Mouse (Mus musculus) T-helper 1 cell (primary cell): Measurements from ENCODE around the gene Creb1.

Experiments used
- in situ Hi-C: fragments of 300-600 bp; cut with MboI, MseI; formaldehyde crosslinking; loops from one replicate; pipeline ENCODE4 v1.15.1; 2025; ENCODE audit warnings: high pct_unique_total_duplicates

Gene Creb1

DNA sequence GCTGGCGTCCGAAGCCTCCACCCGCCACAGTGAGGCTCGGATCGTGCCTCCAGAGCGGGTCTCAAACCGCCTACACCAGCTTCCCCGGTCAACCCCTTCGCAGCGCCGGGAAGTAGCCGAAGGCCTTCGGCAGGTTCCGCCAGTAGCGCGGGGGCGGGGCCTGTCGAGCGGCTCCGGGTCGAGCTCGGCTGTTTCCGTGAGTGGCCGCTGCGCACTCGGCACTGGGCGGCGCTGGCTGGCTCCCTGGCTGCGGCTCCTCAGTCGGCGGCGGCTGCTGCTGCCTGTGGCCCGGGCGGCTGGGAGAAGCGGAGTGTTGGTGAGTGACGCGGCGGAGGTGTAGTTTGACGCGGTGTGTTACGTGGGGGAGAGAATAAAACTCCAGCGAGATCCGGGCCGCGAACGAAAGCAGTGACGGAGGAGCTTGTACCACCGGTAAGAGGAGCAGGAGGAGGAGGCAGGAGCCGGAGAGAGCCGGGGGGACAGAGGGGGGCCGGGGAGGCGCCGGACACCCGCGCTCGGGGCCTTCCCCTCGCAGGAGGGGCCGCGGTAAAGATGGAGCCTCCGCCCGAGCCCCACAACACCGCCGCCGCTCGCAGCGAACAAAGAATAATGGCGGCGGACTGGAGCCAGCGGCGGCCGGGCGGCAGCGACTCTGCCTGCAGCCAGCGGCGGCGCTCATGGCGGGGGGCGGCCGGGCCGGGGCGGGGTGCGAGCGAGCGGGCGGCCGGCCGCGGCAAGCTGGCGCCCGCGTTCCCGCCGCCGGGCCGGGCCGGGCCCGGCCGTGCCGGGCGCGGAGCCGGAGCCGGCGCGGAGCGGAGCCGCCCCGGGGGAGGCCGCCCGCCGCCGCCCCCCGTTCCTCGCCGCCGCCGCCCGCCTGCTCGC is at the start of gene Creb1:
Gene Creb1 (plus strand): TSS at position 57 of the 882 bp plus-strand sequence.
- in situ Hi-C loops: loop anchor here (5.0 to 10.0 kb wide), 3 partner anchors 159 to 1351 kb away; partner anchors contain the start of gene Ccnyl1

DNA sequence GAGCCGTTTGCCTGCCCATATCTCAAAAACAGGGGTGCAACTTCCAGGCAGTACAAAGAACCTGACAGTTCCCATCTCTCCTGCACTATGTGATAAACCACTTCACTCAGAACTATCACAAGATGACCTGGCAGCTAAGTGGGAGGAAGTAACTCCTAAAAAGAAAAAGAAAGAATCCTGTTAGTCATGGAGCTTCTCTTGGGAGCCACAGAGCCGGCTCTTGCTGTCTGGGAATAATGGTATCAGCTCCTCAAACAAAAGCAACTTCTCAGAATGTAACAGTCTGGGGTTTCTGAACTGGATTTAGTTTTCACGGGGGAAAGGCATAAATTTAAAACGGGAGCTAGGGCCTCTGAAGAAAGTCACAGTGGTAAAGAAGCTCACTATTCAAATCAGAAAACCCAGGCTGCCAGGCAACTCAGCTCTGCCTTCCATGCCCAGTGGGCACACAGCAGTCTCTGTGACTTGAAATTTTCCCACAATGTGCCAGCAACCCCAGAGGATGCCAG is 43.9 kb upstream of the Creb1 start:
- in situ Hi-C loops: loop anchor here (25.0 kb wide), 1 partner anchor 1726 kb away; no protein-coding TSS in a partner anchor

DNA sequence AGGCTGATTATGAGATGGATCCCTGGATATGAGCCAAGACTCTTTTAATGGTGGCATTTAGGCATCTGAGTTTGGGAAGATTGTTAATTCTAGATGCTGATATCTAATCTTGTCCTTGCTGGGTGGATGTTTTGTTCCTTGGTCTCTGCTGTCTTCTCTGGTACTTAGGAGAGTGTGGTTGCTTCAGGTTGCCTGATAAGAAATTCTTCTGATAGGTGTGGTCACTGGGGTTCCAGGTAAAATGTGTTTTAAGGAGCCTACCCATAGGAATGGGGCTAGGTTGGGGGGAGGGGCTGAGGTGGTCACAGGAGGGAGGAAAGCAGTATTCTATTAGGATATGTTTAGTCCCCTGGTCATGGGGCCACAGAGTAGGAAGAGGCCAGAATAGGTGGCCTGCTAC is 35.6 kb upstream of the Creb1 start:
- in situ Hi-C loops: loop anchor here (25.0 kb wide), 1 partner anchor 1735 kb away; no protein-coding TSS in a partner anchor

DNA sequence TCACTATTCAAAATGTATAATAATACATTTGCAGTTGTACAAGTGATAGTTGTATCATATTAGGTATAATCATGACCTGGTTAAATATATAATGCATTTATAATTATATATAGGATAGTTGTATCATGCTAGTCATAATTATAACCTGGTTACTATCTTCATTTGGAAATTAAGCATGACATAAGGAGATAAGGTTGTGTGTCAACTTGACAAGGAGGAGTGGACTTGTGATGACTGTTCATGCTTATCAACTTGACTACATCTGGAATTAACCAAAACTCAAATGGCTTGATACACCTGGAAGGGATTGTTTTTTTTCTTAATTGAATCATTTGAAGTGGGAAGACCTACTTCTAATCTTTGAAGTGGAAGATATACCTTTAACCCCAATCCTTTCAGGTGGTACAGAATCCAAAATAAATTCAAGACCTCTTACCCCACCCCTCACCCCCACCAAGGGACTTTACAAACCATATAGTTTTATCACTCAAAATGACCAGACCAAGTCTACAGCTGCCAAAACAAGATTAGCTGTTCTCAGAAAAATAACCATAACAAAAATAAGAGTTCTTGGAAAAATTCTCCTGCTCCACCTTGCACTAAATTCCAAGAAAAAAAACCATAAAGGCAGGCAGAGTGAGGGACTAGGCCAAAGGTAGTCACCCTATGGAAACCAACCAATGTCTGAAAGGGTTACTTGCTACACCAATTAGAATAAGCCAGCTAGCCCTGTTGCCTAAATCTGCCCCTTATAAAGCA is 30.9 kb upstream of the Creb1 start:
- in situ Hi-C loops: no loop called here

DNA sequence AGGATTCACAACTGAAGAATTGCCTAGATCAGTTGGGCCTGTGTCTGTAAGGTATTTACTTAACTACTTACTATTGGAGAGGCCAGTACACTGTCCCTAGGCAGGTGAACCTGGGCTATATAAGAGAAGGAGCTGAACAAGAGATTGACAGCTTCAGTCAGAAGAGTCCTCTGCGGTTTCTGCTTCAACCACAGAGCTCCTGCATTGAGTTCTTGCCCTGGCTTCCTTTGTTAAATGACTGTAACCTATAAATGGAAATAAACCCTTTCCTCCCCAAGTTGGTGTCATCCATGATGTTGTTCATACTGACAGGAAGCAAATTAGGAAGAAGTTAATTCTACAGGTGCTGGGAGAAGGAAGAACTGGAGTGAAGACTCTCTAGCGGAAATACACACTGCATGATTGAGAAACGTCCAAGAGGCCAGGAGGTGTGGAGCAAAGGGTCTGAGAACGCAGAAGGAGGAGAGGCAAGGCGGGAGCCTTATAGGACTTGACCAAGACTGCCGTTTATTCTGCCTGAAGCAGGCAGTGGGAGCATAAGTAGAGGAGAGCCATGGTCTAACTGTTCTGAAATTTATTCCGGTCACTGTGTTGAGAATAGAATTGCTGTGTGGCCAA is 23.9 kb upstream of the Creb1 start:
- in situ Hi-C loops: no loop called here

DNA sequence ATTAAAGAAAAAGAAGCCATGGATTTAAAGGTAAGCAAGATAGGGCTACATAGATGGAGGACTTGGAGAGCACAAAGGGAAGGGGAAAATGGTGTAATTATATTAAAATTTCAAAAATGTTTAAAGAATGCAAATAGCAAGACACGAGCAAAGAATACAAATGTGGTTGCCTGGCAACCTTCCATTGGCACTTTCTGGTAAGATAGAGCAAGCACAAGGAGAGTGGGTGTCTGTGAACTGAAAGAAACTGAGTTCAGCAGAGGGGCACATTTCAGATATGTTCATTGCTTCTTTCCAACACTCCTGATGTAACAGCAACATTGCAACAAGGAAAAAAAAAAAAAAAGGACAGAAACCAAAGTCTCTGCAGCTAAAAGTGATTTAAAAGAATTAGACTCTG is 22.8 kb upstream of the Creb1 start:
- in situ Hi-C loops: no loop called here

DNA sequence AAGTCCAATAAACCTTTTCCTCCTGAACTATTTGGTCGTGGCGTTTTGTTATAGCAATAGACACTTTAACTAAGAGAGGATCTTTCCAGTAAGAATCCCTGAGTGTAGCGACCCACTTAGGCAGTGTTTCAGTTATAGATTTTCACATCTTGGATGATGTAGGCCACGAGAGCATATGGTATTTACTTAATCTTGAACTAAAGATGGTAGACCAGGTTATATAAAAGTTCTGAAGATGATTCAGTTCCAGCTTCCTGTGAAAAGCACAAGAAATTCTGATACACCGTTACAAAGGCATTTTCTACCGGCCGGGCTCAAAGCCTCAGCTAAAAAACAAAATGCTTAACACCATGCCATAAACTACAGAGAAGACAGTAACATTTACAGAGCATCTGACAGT is 18.3 kb upstream of the Creb1 start:
- in situ Hi-C loops: no loop called here

DNA sequence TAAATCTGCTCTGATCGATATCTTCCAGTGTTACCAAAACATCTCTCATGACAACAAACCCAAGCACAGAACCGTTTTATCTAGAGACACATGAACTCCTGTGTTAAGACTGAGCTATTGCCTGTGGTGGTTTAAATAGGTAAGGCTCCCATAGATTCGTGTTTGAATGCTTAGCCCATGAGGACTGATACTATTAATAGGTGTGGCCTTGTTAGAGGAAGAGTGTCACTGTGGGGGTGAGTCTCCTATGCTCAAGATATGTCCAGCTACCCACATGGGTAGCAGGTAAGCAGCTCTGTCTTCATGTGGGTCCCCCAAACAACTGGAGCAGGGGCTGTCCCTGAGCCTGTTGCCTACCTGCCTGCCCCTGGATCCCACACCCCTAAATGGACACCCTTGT is 15.9 kb upstream of the Creb1 start:
- in situ Hi-C loops: no loop called here

DNA sequence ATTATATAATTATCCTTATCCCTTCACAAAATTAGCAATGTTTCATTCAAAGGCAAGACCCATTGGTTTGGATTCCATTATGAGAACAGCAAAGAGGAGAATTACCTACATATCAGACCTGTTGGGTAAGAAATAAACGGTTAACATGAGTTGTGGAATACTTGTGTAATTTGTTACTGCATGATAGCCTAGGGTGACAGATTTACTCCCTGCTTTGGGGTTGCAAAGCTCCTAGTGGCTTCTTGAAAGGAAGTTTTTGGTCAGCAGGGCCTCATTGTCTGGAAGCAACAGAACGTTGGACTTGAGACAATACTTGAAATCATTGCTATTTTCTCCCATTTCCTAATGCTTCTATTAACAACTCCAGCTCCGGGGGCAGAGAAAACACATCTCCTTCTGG is 14.0 kb upstream of the Creb1 start:
- in situ Hi-C loops: no loop called here

DNA sequence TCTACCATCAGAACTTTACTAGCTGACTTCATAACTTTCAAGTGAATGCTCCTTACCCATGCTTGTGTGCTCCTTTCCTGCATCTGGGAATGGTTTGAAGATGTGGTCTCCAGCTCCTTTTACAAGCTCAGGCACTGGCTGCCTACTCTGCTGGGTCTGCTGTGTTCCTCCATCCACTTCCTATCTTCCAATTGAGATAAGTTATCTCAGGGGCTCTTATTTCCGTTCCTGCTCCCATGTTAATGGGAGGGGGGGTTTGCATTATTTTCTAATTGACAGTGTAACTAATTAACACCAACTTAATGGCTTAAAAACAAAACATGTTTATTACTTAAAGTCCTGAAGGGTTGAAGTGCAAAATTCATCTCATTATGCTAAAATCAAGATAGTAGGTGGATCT is 13.1 kb upstream of the Creb1 start:
- in situ Hi-C loops: no loop called here

DNA sequence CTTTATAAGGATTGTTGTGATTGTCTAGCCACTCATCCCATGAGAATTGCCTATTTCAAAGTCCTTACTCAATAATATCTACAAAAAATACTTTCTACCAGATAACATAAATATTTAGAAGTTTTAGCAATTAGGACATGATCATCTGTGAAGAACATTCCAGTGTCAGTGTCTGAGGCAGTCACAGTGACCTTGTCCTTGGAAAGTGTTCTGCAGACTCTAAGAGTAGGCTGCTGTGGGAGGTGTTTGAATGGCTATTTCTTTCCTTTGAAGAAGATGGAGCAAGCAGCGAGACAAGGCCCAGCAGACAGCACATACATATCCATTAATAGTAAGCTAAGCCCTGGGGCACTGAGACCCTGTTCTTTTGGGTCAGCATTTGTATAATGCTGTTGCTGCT is 12.5 kb upstream of the Creb1 start:
- in situ Hi-C loops: no loop called here

DNA sequence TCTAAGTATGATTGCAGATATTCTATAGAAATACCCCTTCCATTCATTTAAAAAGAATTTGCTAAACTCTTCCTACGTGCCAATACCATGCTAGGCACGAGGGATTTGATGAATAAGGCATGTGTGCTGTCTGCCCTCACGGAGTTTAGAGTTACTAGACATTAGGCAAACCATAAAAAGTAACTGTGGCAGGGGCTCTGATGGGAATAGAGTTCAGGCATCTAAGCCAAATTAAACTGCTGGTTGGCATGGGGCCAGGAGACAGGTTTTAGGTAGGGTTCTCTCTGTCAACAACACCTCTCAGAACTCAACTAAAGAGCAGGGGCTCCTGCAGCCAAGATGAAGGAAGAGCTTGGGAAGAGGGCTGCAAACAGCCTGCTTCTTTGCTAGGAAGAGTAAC is 10.7 kb upstream of the Creb1 start:
- in situ Hi-C loops: no loop called here

DNA sequence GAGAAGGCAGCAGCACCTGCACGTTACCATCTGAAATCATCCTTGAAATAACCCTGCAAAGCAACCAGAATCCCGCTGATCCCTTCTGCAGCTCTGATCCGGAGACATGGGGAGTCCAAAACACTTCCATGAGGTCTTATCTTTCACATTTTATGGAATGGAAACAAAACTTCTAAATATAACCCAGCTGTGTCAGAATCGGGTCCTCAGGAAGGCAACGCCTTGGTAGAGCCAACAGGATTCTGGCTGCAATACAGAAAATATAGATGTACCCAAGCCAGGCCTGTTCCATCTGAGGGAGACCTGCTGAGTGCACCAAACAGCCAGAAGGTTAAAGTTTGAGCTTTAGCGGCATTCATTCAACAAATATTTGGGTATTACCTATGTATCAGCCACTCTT is 9.8 kb upstream of the Creb1 start:
- in situ Hi-C loops: no loop called here

DNA sequence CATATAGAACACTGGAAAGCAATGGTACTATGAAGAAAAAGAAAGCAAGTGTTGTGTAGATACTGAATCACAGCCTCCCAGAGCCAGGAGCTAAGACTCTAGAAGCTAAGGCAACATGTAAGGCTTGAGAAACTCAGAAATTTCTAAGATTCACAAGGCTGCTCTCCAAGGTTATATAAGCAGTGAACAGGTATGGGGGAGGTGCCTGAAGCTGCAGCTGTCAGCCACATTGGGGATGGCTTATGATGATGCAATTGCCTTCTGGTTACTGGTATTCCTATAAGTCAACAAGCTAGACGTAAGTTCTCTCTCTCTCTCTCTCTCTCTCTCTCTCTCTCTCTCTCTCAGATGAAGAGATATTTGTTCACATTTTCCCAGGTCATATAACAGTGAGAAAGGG is 9.3 kb upstream of the Creb1 start:
- in situ Hi-C loops: no loop called here

DNA sequence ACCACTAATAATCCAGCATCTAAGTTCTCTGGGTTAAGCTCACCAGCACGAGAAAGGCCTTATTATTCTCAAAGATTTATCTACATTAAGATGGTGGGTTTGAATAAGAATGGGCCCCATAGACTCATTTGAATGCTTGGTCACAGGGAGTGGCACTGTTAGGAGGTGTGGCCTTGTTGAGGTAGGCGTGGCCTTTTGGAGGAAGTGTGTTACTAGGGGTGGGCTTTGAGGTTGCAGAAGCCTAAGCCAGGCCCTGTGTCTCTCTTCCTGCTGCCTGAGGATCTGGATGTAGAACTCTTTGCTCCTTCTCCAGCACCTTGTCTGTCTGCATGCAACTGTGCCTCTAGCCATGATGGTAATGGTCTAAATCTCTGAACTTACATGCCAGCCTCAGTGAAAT is 7.8 kb upstream of the Creb1 start:
- in situ Hi-C loops: no loop called here

DNA sequence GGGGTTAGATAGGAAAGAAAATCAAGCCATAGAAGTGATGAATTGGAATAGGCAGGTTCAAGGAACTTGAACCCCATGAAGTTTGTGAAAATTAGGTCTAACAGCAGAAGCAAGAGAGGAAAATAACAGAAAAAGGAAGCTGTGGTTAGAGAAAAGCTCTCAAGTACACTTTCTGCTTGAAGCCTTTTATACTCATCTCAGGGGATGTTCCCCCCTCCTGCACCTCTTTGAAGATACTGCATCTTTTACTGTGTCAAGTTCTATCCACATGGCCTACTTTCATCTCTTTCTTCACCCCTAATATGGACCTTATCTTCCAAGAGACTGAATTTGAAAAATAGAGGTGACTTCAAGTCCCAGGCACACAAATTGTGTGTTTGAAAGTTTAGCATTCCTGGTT is 4.8 kb upstream of the Creb1 start:
- in situ Hi-C loops: no loop called here

DNA sequence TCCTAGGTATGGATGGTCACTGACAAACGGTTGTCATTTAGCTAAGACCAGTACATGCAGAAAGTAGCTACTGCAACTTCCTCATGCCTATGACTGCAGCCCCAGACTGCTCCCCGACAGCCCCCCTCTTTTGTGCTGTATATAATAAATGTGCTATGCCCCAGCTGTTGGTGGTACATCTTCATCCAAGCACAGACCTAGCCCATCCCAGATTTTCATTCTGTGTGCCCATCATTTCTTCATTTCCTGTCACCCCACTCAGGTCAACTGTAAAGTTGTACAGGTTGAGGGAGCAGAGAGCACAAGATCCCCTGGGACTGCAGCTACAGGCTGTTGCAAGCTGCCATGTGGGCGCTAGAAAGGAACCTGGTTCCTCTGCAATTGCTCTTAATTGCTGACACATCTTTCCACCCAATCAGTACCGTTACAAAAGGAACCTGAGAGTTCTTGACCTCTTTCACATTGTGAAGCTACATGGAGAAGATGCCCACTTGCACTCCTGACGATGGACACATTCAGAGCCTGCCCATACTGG is 2.6 kb upstream of the Creb1 start:
- in situ Hi-C loops: loop anchor here (5.0 to 10.0 kb wide), 3 partner anchors 162 to 1348 kb away; partner anchors contain the start of gene Ccnyl1

DNA sequence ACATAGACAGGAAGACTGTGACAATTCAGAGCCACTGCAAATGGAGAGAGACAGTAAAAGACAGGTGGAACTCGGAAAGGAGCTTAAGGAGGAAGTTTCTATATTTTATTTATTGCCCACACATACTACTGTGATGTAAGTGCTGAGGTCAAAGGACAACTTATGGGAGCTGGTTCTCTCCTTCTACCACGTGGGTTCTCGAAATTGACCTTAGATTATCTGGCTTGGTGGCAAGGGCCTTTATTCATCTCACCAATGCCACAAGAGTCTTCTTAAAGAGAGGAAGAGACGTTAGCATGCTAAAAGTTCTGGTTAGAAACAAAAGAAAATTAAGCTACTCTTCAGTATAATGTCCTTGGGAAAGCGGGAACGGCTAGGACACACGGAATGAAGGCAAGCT is 897 bp upstream of the Creb1 start:
- in situ Hi-C loops: loop anchor here (5.0 to 10.0 kb wide), 3 partner anchors 161 to 1349 kb away; partner anchors contain the start of gene Ccnyl1

DNA sequence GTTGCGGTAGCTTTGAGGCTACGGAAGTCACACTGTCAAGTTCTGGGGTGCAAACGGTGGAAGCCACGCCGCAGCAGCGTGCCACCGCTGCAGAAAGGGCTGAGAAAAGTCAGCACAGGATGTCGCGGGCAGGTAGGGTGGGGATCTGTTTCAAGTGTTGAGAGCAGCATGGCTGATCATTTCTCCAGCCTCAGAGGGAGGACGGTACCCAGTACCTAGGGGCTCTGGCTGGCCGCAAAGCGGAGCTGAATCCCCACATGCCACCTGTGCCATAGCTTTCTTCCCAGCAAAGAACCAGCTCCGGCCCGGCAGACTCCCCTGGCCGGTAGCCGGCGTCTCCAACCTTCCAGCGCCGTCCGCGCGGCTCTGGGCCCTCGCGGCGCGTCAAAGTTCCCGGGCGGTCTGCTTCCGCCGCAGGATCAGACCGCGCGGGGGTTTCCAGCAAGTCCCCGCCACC is 350 bp upstream of the Creb1 start:
- in situ Hi-C loops: loop anchor here (5.0 to 10.0 kb wide), 3 partner anchors 160 to 1350 kb away; partner anchors contain the start of gene Ccnyl1

DNA sequence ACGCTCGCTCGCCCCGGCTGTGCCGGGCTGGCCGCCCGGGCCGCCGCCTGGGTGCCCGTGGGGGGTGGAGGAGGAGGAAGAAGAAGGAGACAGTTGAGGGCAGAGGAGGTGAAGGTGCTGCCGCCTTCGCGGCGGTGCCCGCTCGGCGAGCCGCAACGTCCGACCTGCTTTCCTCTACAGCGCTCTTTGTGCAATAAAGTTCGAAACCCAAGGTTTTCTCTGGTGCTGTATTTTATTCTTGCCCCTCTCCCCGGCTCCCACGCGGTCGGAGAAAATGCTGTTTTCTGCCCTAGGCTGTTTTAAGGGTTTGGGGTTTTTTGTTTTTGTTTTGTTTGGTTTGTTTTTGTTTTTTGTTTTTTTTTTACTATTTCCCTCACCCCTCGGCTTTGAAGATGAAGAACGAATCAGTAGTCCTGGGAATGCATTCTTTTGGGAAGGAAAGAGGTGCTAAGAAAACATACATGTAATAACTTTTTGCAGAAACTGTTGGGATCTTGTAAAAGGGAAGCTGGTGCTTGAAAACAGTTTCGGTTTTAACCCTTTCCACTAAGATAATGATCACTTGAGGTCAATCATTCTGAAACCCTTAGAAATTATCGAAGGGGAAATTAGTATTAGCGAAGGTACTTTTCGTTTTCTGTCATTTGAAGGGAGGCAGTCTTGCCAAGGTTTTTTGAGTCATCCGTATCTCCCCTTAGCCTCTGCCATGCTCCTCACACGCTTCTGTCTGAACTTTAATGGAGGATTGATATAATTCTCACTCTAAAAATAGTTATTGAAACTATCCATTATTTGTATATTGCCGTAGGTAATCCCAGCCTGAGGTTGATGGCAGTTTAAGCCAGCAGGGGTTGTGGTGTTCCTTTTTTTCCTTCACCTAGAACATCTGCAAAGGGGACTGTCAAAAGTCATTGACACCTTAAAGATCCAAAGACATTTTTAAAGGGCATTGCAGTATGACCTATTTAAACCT is 1.3 kb downstream of the Creb1 start:
- in situ Hi-C loops: loop anchor here (5.0 to 10.0 kb wide), 3 partner anchors 159 to 1351 kb away; partner anchors contain the start of gene Ccnyl1
